Mouse (Mus musculus): ENCODE measurements around the gene Rbm12b1. TPM values are rescaled to one million over a fixed set of nuclear protein-coding genes. Genes with fewer than 3 reads are reported as not detected.
A peak's percentile ranks its signal among the peaks of the same experiment; 100 is the strongest.
"Not testable (repeated sequence)": the region's sequence is repeated elsewhere in the genome, so short reads cannot be mapped to it uniquely, and the experiment has no call there.

Rbm12b1 gene
- 6.4 and 7.9 TPM in 2 replicates for polyA plus RNA-seq (2016; fragmentation: Nextera tagmentation; extraction: Ambion mirVana)

DNA sequence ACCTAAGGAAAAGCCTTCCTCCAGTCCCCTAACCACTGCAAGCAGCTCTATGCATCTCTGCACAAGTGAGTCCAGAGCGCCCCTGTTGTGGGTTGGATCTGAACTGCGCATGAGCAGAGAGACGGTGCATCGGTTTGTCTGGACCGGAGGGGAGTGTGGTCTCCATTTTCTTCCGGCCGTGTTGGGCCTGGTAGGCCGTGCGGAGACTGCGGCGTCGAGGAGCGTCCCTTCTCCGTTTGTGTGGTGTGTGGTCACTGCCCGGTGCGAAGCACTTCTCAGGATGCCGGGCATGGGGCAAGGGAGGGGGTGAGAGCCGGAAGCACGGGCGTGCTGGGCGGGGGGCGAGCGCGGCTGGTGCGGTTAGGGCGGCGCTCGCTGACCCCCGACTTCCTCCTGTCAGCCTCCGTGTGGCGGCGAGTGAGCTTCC, at the start of gene Rbm12b1:
TSS of gene Rbm12b1 (plus strand) at position 124 of the 427 bp plus-strand sequence.
- H3K4me3 ChIP-seq, result peak within 1 kb of the TSS; percentile 54
- not testable (repeated sequence) for H3K9me3 ChIP-seq (replicated peaks); H3K36me3 ChIP-seq; H3K4me1 ChIP-seq (replicated peaks); H3K27me3 ChIP-seq (replicated peaks)
- peak within 1 kb of the TSS; percentile 43 for H3K27ac ChIP-seq (ENCODE audit: poor library complexity, severe bottlenecking)
- 5% methylated on average over 19 of the region's 32 CpGs for WGBS
- peak; percentile 95 for ATAC-seq (ENCODE audit: insufficient number of reproducible peaks, low FRiP score)
- peak within 1 kb of the TSS; percentile 58; the same call in 1 of the 2 replicates for H3K9ac ChIP-seq
- H3K4me2 ChIP-seq, result peak within 1 kb of the TSS; percentile 64

DNA sequence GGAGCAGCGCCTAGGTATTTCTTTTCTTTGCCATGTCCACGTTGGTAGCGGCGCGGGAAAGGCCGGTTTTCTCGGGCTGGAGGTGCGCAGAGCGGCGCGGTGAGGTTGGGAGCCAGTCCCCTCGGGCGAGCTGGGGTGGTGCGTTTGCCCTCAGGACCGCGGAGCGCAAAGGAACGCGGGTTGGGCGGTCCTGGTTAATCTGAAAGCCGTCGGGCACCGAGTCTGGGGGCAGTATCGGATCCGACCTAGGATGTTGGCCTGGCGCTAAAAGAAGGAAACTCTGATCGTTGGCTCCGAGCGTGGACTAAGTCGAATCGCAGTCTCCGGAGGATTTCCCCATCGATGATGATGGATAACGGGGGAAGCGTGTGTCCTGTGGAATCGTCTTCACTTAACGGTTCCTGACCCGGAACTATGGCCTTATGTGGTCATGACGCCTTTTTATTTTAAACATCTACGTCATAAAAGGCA, 563 bp downstream of the Rbm12b1 start:
- Histone ChIP-seq H3K9ac (peak overlapping the region; percentile 58; the same call in 1 of the 2 replicates), H3K4me2 (peak overlapping the region; percentile 64), H3K27ac (ENCODE audit: poor library complexity, severe bottlenecking) (peak overlapping the region; percentile 43; the same call in 1 of the 2 replicates), H3K4me3 (peak overlapping the region; percentile 54)
- not testable (repeated sequence) for H3K4me1 ChIP-seq (replicated peaks); H3K36me3 ChIP-seq; H3K9me3 ChIP-seq (replicated peaks); H3K27me3 ChIP-seq (replicated peaks)
- ATAC-seq (ENCODE audit: insufficient number of reproducible peaks, low FRiP score), result peak; percentile 89
- 9% methylated on average over 26 of the region's 40 CpGs for whole genome bisulfite sequencing

DNA sequence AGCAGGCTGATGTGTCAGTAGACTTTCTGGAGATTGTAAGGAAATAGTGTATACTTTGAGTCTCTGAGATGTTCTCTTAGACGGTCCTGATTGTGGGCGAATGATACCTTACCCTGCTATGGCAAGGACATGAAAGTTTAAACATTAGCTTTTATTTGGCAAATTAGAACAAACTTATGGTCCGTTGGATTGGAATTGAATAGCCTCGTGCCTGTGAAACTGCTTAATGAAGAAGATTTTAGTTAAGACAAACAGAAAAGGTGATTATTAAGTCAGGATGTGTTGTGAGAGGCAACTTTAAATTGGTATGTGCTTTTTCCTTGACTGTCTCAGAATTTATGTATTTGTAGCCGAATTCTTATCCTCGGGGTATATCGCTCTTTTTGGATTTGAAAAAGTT, 1.5 kb downstream of the Rbm12b1 start:
- H3K4me1 ChIP-seq (replicated peaks); ATAC-seq (ENCODE audit: insufficient number of reproducible peaks, low FRiP score); H3K9ac ChIP-seq; H3K4me3 ChIP-seq; H3K27me3 ChIP-seq (replicated peaks); H3K27ac ChIP-seq (ENCODE audit: poor library complexity, severe bottlenecking); H3K9me3 ChIP-seq (replicated peaks); H3K36me3 ChIP-seq: not testable (repeated sequence)
- 0 out of 2 replicates have a peak overlapping the region, but pooled peaks have one; percentile 16 for H3K4me2 ChIP-seq
- WGBS, result 90% methylated on average over 7 of the region's 7 CpGs

DNA sequence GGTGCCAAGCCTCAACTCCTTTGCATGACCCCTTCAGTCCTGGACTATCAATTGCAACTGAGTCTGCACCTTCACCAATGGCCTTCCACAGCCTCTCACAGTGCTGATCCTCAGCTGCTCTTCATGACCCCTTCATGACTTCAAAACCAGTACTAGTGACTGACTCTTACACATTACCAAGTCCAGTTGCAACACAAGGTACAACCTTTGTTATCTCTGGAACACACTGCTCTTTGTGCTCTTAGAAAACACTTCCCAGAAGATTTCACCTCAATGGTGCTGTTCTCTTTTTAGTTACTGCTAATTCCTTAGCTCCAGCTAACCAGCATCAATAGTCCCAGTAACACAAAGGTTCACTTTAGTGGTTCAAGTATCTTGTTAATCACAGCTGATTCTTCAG, 7.6 kb downstream of the Rbm12b1 start:
- H3K27me3 ChIP-seq (replicated peaks), result no peaks in the 10 kb centered on the region
- ATAC-seq (ENCODE audit: insufficient number of reproducible peaks, low FRiP score), result no peak
- H3K4me2 ChIP-seq, result no peak overlapping the region
- H3K36me3 ChIP-seq, result peaks cover 26% of the 10 kb centered on the region
- no peaks in the 10 kb centered on the region for H3K4me1 ChIP-seq (replicated peaks)
- H3K27ac ChIP-seq (ENCODE audit: poor library complexity, severe bottlenecking), result no peak overlapping the region
- H3K4me3 ChIP-seq, result no peak overlapping the region
- 0 out of 2 replicates have a peak, but pooled peaks cover 6% of the 10 kb centered on the region for H3K9me3 ChIP-seq (replicated peaks)
- no peak overlapping the region for H3K9ac ChIP-seq

DNA sequence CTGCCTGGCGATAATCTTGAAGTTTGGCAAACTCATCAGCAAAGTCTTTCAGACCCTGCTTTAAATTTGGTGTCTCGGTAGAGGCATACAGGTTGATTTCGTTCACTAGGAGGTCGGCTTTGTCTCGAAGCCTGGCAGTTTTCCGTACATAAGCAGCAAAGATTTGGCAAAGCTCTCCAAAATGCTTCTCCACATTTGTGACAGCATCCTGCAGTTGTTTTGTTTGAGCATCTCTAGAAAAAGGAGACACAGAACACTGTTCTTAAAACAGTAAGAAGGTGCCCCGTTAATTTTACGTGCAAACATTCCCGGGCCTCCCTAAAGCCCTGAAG, 30.9 kb downstream of the Rbm12b1 start:
- ATAC-seq (ENCODE audit: insufficient number of reproducible peaks, low FRiP score), result no peak
- H3K9ac ChIP-seq, result peak overlapping the region; percentile 88
- no peaks in the 10 kb centered on the region for H3K9me3 ChIP-seq (replicated peaks)
- WGBS, result 16% methylated on average over 9 of the region's 9 CpGs
- H3K27ac ChIP-seq (ENCODE audit: poor library complexity, severe bottlenecking), result peak overlapping the region; percentile 79
- peak overlapping the region; percentile 78 for H3K4me3 ChIP-seq
- peak overlapping the region; percentile 73 for H3K4me2 ChIP-seq
- H3K4me1 ChIP-seq (replicated peaks), result peaks cover 6% of the 10 kb centered on the region
- peaks cover 23% of the 10 kb centered on the region for H3K36me3 ChIP-seq
- no peaks in the 10 kb centered on the region for H3K27me3 ChIP-seq (replicated peaks)

DNA sequence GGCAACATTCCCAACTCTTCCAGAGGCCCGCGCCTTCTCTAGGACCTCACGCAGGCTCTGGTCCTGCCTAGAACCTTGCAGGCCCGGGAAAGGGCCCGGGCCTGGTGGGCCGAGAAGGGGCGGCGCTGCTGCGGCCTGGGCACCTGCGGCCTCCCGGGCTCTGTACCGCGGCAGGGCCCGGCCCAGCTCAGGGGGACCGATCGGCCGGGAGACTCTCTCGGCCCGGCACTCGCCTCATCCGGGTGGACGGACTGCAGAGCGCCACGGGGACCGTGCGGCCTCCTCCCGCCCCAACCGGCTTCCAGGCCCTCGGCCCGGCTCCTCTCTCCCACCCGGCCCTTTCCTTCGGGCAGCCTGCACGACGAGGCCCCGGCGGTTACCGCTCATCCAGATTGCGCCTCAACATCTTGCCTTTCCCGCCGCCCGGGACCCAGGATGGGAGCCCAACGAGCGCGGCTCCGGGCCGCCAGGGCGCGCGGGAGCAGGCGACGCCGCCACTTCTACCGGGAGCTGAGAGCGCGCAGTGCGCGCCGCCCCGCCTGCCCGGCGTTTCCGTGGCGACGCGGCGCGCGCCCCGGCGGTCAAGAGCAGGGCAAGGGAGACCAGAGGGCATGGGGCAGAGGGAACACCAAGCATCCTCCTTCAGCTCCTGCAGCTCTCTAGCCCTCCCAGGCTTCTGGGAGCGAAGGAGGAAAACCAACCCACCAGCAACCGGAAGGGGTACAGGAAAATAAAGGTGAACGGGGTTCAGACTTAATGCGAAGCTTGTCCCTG, 31.4 kb downstream of the Rbm12b1 start, which contains the start of gene Fam92a:
TSS of gene Fam92a (minus strand) at position 698 of the 774 bp plus-strand sequence.
- Histone ChIP-seq H3K27ac (ENCODE audit: poor library complexity, severe bottlenecking) (peak within 1 kb of the TSS; percentile 79), H3K9ac (peak within 1 kb of the TSS; percentile 88), H3K27me3 (replicated peaks) (no peaks in the 10 kb centered on the region), H3K9me3 (replicated peaks) (no peaks in the 10 kb centered on the region), H3K4me3 (peak within 1 kb of the TSS; percentile 78), H3K4me1 (replicated peaks) (peaks cover 6% of the 10 kb centered on the region), H3K36me3 (peaks cover 17% of the 10 kb centered on the region), H3K4me2 (peak within 1 kb of the TSS; percentile 73)
- WGBS, result under 1% methylated on average over 73 of the region's 74 CpGs
- peak; percentile 90 for ATAC-seq (ENCODE audit: insufficient number of reproducible peaks, low FRiP score)

DNA sequence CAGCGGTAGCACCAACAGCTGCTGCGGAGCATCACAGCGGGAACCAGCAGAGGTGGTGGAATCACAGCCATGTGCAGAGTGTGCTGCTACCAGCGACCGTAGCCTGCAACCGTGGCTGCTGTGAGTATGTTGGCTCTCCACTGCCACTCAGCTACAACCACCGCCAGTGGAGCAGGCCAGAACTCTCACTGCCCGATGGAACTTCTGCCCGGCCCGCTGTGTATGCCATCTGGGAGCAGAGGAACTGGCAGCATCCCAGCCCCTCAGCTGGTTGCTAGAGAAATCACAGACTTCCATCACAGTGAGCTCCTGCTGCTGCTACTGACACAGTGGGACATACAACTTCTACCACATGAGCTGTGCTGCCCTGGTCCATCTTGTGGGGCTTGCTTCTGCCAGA, 38.9 kb downstream of the Rbm12b1 start:
- no peak overlapping the region for H3K4me3 ChIP-seq
- H3K36me3 ChIP-seq, result no peaks in the 10 kb centered on the region
- no peak overlapping the region for H3K4me2 ChIP-seq
- ATAC-seq (ENCODE audit: insufficient number of reproducible peaks, low FRiP score), result no peak
- no peaks in the 10 kb centered on the region for H3K27me3 ChIP-seq (replicated peaks)
- H3K9ac ChIP-seq, result no peak overlapping the region
- no peak overlapping the region for H3K27ac ChIP-seq (ENCODE audit: poor library complexity, severe bottlenecking)
- 78% methylated on average over 10 of the region's 10 CpGs for WGBS
- no peaks in the 10 kb centered on the region for H3K9me3 ChIP-seq (replicated peaks)
- no peaks in the 10 kb centered on the region for H3K4me1 ChIP-seq (replicated peaks)

Other genes starting within 250 kb of the Rbm12b1 start
- gene Gm10604, start 159.0 kb upstream of the Rbm12b1 start, polyA plus RNA-seq (2016; fragmentation: Nextera tagmentation; extraction: Ambion mirVana), result 0.28 TPM in 1 of 2 replicates, not detected in the other
- 9.5 and 9.6 TPM in 2 replicates for gene Rbm12b2, start 50.8 kb upstream of the Rbm12b1 start, polyA plus RNA-seq (2016; fragmentation: Nextera tagmentation; extraction: Ambion mirVana)
- 77.4 and 81.5 TPM in 2 replicates for gene Fam92a, start 31.8 kb downstream of the Rbm12b1 start, polyA plus RNA-seq (2016; fragmentation: Nextera tagmentation; extraction: Ambion mirVana)

Data from heart, embryonic 12.5 days (tissue).